Mouse (Mus musculus): Measurements from ENCODE around the gene Slc25a44. TPM values are rescaled to one million over a fixed set of nuclear protein-coding genes. Genes with fewer than 3 reads are reported as not detected.
A peak's percentile ranks its signal among the peaks of the same experiment; 100 is the strongest.
"Not testable (repeated sequence)": the region's sequence is repeated elsewhere in the genome, so short reads cannot be mapped to it uniquely, and the experiment has no call there.

Slc25a44 gene
- total RNA-seq, 2 experiments from 2014 or later: 15.2 to 16.3 TPM

DNA sequence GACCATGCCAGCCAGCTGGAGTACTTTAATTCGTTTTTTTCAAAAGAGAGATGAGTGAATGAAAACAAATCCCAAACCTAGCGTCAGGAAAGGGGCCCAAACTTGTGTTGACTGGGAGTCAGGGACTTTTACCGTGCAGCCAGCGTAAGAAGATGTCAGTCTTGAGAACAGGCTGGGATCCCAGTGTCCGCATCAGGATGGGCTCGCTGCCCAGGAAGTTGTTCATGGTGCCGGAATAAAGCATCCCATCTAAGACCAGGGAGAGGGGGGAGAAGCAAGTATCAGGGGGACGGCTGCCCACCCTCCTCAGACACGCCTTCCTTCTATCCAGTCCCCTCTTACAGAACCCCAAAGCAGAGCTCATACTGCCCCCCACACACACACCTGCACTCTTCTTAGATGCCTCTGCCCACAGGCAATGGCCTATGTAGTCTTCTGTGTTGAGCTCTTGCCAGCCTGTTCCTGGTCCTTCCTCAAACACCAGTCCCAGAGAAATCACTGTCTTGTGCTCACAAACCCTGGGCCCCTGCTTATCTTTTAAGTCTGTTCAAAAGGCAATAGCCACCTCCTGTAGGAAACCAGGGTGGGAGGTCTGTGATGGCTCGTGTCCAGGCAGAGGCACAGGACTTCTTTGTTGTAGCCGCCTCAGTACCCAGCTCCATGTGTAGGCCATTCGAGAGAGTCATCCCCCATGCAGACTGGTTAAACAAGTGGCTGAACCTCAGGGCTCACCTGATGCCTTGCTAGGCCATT is 25.6 kb upstream of the Slc25a44 start:
- DNase-seq: peak in 1 of 2 experiments; percentile 40
- intact Hi-C loops (cut with DNase I): no loop called here

GRCm38 (mm10) chr3:88449395-88450023 is 24.6 kb upstream of the Slc25a44 start:
- intact Hi-C loops (cut with DNase I): no loop called here
- DNase-seq: peak; percentile 45 to 53

DNA sequence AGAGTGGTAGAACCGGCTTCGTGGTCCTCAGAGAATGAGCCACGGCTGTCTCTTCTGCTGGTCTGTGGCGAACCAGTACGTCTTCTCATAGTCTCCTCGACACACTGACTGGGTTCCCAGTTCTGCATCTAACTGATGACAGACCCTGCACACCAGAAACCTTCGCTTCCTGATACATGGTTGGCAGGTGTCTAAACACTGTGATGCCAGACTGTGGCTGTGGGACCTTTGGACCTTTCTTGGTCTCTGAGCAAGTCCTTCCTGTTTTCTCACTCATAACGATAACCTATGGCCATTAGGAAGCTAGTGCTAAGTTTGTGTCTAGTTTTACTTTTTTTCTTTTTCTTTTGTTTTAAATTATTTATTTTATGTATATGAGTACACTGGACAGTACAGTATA is 23.5 kb upstream of the Slc25a44 start:
- intact Hi-C loops (cut with DNase I): no loop called here
- no peak for DNase-seq

- DNase-seq: no peak
Observed at GRCm38 (mm10) chr3:88447676-88448183, 22.8 kb upstream of the Slc25a44 start.

GRCm38 (mm10) chr3:88446471-88447123 is 21.7 kb upstream of the Slc25a44 start:
- peak; percentile 44 to 46 for DNase-seq
- intact Hi-C loops (cut with DNase I): no loop called here

More at GRCm38 (mm10) chr3:88447676-88448183, 22.8 kb upstream of the Slc25a44 start:
- intact Hi-C loops (cut with DNase I): no loop called here

- DNase-seq: no peak
- intact Hi-C loops (cut with DNase I): no loop called here
Observed at GRCm38 (mm10) chr3:88442888-88443287, 17.9 kb upstream of the Slc25a44 start.

DNA sequence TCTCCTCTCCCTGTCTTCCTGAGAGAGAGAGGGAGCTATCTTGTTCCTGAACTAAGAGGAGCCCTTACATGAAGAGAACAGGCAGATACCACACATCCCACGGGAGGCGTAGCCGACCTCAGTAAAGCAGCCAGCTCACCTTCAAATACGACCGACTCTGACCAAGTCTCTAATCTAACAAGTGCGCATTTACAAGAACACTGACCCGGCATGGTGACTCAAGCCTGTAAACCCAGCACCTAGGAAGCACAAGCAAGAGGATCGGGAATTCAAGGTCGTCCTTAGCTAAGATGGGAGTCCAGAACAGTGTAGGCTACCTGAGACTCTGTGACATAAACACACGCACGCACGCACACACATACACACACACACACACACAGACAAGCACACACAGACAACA is 17.5 kb upstream of the Slc25a44 start:
- DNase-seq: no peak
- intact Hi-C loops (cut with DNase I): no loop called here

DNA sequence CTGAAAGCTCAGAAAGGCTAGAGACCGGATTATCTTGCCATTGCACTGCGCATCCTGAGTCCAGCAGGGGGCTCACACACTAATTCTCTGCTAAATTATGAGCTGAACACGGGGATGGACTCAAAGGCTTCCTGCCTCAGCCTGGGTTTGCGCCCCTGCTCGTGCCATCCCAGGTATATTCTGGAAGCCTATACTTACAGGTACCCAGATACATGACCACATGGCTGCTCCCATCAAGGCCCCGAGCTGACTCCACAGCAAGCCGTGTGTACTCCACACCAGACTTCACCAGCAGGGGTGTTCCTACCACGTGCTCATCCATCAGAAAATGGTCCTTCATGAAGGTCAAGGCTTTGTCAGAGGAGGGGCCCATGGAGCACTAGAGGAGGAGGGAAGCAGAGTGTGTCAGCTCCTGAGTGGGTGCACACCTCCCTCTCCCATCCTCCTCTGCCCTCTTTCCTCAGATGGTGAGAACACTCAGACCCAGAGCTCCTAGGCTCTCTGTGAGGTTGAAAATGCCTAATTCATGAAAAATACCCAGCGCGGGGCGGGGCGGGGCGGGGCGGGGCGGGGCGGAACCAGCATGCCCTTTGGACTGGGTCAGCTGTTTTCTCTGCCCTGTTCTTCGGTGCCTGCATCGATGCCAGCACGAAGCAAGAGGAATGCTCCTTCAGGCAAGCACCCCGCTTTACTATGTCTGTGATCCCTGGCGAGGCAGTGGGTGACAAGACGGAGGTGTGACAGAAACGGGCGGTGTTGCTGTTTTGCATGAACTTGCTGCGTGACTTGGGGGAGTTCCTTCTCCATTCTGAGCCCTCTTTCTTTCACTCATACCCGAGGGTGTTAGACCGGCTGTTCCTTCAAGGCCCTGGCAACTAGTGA is 15.8 kb upstream of the Slc25a44 start:
- intact Hi-C loops (cut with DNase I): loop anchor here (1.0 kb wide), 1 partner anchor 27 kb away; no protein-coding TSS in a partner anchor
- DNase-seq: peak; percentile 51 to 70

DNA sequence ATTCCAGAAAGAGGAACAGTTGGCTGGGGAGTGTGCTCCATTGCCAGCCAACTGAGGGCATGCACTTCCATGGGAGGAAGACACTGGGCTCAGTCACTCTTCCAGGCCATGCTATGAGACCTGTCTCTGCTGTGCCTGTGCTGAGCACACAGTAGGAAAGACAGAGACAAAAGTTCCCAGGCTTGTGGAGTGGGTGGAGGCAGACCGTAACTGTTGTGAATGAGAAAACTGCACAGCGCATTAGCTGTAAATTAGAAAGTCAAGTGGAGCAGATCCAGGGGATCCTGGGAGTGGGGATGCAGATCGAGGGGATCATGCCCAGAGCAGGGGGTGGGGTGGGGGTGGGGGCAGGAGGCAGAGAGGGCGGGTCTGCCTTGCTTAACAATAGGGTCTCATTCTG is 14.6 kb upstream of the Slc25a44 start:
- DNase-seq: no peak
- intact Hi-C loops (cut with DNase I): no loop called here

GRCm38 (mm10) chr3:88437454-88437853 is 12.5 kb upstream of the Slc25a44 start:
- intact Hi-C loops (cut with DNase I): no loop called here

GRCm38 (mm10) chr3:88436395-88437201 is 11.7 kb upstream of the Slc25a44 start:
- intact Hi-C loops (cut with DNase I): no loop called here
- DNase-seq: peak; percentile 54 to 68

More at GRCm38 (mm10) chr3:88437454-88437853, 12.5 kb upstream of the Slc25a44 start:
- no peak for DNase-seq

DNA sequence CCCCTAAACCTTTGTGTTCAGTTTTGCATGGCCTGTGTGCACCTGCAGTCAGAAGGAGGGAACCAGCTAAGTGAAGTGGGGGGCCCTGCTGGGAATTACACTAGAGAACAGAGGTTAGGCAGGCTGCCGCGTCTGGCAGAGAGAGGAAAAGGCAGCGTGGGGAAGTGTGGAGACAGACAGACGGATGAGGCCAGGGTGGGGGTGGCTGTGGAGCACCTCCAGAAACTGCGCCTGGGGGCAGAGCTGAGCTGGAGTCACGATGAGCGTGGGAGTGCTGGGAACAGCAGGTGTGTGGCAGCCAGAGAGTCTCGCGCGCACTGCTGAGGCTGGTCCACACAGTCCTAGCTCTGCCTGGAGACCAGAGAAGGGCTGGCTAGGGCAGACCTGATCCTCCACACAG is 10.6 kb upstream of the Slc25a44 start:
- intact Hi-C loops (cut with DNase I): no loop called here
- no peak for DNase-seq

- DNase-seq: not testable (repeated sequence)
- intact Hi-C loops (cut with DNase I): loop anchor here (5.0 kb wide), 1 partner anchor 39 kb away; no protein-coding TSS in a partner anchor
Observed at GRCm38 (mm10) chr3:88428639-88429038, 3.7 kb upstream of the Slc25a44 start.

GRCm38 (mm10) chr3:88427342-88427905 is 2.5 kb upstream of the Slc25a44 start:
- intact Hi-C loops (cut with DNase I): loop anchor here (5.0 kb wide), 1 partner anchor 40 kb away; no protein-coding TSS in a partner anchor
- DNase-seq: no peak

DNA sequence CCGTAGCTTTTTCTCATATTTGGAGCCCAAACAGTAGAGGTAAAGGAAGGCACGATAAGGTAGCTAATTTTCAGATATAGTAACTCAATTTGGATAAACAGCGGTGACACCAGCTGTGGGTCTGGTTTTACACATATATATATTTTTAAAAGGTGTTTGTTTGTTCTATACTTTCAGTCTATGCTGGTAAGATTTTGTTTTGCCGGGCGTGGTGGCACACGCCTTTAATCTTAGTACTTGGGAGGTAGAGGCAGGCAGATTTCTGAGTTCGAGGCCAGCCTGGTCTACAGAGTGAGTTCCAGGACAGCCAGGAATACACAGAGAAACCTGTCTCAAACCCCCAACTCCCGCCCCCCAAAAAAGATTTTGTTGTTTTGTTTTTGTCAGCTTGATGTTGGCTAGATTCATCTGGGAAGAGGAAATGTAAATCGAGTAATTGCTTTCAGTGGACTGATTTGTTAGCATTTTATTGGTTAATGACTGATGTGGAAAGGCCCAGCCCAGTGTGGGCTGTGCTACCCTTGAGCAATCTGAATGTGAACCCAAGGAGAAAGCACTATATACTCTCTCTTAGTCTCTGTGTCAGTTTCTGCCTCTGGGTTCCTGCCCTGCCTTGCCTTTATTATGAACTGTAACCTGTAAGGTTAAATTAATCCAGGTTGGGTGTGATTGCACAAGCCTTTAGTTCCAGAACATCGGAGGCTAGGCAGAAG is 925 bp upstream of the Slc25a44 start:
- DNase-seq: no peak
- intact Hi-C loops (cut with DNase I): loop anchor here (2.0 to 5.0 kb wide), 2 partner anchors 15 to 41 kb away; partner anchors contain the start of gene Pmf1

- DNase-seq: no peak
- intact Hi-C loops (cut with DNase I): loop anchor here (2.0 to 5.0 kb wide), 2 partner anchors 15 to 42 kb away; partner anchors contain the start of gene Pmf1
Observed at GRCm38 (mm10) chr3:88425330-88425689, 371 bp upstream of the Slc25a44 start.

DNA sequence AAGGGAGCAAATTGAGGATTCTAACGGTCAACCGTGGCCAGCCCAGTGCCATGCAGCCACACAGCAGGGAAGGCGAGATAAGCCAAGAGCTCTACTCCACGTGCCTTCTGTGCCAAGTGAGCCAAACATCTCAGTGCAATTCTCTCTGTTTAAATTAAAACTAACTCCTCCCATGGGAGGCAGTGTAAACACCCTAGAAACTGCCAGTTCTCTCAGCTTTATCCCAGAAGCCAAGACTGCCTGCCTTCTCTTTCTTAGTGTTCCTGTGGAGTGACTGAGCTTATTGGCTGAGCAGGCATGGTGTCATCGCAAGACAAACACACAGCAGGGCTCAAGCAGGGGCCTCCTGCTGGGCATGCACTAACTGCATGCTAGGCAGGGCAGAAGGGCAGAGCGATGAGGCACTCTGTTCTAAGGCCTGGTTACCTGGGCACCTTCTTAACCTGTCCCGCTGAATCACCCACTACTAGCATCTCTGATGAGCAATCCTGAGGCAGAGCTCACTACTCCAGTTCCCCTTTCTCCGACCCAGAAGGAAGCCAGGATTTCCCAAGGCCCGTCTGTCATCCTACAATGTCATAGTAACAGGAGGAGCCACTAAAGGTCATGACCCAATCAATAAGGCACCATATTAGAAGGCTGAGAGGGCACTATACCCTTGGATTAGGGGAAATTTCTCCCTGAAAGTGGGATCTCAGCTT is 2.8 kb downstream of the Slc25a44 start:
- intact Hi-C loops (cut with DNase I): no loop called here

GRCm38 (mm10) chr3:88420771-88421170 is 4.2 kb downstream of the Slc25a44 start:
- DNase-seq: no peak
- intact Hi-C loops (cut with DNase I): no loop called here

More for the DNA sequence above, 2.8 kb downstream of the Slc25a44 start:
- DNase-seq: no peak
